Mouse (Mus musculus): ENCODE measurements around the gene Ptprd.
"Not testable (repeated sequence)": the region's sequence is repeated elsewhere in the genome, so short reads cannot be mapped to it uniquely, and the experiment has no call there.

GRCm38 (mm10) chr4:77797391-77797790 is 414.4 kb downstream of the Ptprd start:
- not testable (repeated sequence) for TF ChIP-seq POLR2A, CTCF (IDR thresholded peaks at IDR 0.05; ENCODE audit: insufficient read depth, low read depth, low read length)

All from olfactory bulb, adult 2 months (tissue).